Mouse (Mus musculus) cerebellum, postnatal 14 days (tissue): ENCODE data around the gene Zfp3.
"Not testable (repeated sequence)": the region's sequence is repeated elsewhere in the genome, so short reads cannot be mapped to it uniquely, and the experiment has no call there.

Experiments used
- DNase-seq, 2 experiments: peaks; one replicate each; pipeline ENCODE4 v3.0.0; 2021; ENCODE audit warnings: mixed read lengths in 2 of 2

The Zfp3 gene

DNA sequence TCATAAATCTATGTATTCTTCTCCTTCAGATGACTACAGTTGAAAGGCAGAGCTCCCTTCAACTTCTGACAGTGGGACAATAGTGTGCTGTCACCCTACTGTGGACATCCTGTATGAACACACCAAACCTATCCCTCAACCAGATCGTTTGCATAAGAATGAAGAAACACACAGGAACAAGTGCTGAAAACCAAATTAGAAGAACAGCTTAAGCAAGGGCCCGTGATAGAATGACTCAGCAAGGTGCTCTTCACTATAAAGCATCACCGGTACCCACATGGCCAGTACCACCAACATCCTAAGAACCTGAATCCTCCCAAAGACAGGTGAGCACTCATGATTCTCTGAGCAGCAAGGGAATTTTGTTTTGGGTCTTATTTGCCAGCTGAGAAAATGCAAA lies 3.6 kb upstream of the Zfp3 start:
- DNase-seq: not testable (repeated sequence)

DNA sequence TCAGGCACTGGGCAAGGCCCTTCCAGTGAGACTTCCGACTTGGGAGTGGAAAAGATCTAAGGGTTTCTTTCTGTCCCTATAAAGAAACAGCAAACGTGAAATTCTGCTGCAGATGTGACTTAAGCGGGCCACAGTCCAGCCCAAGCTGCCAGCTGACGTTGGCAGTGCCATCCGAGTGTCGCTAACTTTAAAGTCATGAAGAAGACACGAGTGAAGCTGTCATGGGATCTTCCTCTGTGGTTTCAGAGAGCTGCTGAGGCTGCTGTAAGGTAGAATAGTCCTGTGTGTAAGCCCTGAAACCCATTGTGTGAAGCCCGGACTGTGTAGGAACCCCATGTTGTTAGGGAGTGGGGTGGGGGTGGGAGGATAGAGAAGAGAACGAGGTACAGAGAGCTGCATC lies 1.4 kb upstream of the Zfp3 start:
- DNase-seq: no peak

DNA sequence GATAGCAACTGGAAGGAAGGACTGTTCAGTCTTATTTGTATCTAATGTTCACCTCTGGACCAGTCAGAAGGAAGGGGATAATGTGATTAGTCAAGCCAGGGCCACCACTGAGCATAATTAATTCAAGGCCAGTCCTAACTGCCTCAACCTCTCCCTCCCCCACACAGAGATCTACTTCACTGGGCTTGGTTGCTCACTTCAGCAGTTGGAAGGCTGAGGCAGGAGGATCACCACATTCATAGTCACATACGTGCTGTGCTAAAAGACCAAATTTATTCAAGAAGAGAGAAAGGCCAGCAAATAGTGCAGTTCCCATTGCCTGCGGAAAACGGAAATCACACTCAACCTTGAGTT lies 450 bp upstream of the Zfp3 start:
- no peak for DNase-seq

DNA sequence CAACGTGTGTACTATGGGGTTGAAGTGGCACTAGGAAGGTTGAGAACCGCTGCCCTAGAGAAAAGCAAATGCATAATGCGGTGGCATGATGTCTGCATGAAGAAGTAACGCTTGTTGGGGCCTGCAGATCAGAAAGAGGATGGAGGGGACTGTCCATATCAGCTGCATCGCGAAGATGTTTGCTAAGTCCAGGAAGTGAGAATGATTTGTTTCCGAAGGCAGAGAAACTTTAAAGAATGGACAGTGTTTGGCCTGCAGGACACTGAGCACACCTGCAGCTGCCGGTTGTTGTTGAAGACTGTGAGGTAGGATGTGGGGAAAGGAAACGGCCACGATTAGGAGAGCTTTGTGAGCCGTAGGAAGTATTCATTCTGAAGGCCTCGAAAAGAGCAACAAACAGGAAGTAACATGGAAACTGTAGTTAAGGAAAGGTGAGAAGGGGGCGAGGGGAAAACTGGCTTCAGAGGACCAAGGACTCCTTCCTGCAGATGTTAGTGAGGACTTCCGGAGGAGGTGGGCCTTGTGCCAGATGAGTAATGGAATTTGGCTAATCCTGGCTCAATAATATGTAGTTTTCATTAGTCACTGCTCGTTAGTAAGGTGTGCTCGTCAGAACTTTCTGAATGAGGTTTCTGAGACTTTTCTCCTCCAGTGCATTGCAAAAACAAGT lies 1.9 kb downstream of the Zfp3 start:
- no peak for DNase-seq

DNA sequence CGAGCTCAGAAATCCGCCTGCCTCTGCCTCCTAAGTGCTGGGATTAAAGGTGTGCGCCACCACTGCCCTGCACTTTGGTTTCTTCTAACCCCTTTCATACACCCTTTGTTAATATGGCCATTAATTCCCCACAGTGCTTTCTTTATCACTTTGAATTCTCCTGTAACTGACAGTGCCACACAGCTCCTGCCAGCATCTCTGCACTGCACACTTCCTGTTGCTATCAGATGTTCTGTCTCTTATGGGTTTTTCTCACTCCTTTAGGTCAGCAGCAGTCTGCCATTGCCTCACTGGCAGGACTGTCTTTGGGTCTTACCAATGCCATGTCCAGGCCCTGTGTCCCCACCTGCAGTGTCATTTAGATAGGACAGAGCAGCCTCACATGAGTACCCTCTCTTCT lies 6.8 kb downstream of the Zfp3 start:
- DNase-seq: no peak

DNA sequence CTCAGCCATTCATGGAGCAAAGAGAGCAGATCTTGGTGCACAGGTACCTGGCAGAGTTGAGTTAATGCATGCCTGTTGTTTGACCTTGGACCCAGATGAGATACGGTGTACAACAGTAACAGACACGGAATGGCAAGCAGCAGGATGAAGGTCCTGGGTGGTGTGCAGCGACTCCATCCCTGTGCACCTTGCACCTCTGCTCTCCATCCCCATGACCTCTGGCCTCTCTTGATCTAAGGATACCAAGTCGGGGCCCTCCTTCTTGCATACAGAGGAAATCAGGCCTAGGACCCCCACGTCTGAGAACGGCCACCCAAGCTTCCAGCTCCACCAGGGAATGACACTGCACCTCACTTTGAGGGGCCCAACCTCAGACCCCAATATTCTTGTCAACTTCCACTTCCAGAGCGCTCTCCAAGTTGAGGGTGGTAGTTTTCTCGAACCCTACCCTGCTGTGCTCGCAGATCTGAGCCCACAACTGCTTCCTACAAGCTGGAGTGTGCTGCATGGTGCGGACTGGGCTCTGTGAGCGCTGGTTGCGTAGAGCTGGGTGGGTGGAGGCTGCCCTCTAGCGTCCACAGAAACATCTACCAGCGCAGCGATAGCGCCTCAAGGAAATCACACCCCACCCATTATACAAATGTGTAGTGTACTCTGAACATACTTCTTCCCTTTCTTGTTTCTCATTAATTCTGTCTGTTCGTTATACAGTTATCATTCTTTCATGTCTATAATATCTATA lies 13.0 kb downstream of the Zfp3 start:
- DNase-seq: peak; percentile 81 to 82

DNA sequence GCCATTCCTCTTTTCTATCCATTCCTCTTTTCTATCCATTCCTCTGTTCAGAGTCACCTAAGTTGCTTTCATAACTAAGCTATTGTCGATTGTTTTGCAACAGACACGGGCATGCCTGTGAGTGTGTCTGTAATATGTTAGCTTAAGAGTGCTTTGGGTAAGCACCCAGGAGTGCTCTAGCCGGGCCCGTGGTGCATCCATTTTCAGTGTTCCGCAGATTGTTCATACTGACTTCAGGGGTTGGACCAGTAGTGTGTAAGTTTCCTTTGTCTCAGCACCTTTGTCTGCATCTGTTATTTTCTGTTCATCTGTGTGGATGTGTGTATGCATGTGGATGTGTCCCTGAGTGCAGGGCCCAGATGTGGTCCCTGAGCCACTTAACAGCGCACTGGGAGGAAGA lies 13.6 kb downstream of the Zfp3 start:
- no peak for DNase-seq

DNA sequence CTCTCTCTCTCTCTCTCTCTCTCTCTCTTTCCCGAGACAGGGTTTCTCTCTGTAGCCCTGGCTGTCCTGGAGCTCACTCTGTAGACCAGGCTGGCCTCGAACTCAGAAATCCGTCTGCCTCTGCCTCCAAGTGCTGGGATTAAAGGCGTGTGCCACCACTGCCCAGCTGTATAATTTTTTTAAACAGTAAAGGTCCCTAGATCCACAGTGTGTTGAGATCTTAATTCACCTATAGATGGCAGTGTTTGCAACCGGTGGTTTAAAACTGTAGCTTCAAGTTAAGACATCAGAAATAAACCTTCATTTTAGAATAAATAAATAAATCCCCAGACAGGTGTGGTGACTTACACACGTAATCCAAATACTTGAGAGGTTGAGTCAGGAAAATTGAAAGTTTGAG lies 14.0 kb downstream of the Zfp3 start:
- peak in 1 of 2 experiments; percentile 18 for DNase-seq

DNA sequence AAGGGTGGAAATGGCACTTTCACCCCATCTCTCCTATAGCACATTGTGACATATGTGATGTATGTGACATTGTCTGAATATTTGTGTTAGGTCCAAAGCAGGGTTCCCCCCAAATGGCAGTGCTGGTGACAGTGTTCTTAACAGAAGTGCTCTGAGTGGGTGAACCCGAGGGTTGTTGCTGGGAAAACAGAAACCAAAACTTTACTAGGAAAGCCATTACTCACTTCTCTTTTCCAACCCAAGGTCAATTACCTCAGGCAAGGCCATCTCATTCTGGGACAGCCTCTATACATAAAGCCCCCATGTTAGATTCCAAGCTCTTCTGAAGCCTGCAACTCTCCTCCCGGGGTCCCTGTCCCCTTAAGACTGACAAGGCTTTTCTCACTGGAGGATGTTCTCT lies 21.9 kb downstream of the Zfp3 start:
- no peak for DNase-seq

DNA sequence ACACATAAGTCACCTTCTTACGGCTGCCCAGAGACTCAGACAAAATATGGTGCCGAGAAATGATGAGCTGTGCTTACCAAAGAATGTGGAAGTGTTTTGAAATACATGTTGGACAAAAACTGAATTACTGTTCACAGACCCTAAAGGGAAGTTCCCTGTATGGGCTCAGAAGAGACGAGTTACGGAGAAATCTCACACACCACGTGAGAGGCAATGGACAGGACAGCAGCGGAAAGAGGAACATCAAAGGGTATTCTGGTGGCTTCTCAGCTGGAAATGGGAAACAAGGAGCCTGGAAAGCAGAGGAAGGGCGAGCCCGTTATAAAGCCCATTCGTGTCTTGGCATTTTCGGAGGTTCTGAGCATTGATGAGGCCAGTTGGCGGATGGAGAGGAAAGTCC lies 23.0 kb downstream of the Zfp3 start:
- DNase-seq: no peak

DNA sequence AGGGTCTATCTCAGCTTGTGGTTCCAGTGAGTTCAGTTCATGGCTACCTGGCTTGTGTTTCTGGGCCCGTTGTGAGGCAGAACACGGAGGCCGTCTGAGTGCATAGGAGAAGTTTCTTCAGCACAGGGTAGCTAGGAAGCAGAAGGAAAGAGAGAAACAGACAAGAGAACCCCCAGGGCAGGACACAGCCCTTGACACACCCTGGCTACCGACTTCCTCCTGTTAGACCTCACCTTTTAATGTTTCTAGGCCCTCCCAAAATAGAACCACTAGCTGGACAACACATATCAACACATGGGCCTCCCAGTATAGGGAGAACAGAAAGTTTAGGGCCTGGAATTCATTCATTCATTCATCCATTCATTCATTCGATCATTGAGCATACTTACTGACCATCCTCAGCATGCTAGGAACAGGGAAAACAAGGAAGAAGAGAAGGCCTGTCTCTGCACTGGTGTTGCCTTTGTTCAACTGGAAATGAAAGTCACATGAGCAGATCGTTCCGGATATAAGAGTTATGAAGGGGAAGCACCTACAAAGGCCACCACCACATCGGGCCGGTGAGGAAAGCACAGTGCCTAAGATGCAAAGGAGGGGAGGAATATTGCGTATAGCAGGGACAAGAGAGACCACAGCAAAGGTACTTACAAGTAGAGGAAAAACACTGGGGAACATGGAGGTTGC lies 25.1 kb downstream of the Zfp3 start:
- no peak for DNase-seq

DNA sequence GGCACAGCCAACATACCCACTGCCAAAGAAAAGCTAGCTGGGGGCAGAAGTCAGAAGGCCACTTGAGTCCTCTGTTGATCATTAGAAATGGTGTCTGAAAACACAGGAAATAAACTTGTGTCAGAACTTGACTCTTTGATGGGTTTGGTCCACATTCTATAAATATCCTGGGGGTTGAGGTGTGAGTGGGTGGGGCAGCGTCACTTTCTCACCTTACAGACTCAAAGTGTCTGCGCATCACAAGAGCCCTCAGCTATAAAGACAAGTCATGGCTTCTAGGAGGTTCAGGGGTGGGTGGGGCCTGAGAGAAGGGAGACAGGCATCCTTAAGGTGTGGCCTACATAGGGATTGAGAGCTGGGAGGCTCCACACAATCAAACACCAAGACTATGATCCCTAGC lies 26.4 kb downstream of the Zfp3 start:
- no peak for DNase-seq

DNA sequence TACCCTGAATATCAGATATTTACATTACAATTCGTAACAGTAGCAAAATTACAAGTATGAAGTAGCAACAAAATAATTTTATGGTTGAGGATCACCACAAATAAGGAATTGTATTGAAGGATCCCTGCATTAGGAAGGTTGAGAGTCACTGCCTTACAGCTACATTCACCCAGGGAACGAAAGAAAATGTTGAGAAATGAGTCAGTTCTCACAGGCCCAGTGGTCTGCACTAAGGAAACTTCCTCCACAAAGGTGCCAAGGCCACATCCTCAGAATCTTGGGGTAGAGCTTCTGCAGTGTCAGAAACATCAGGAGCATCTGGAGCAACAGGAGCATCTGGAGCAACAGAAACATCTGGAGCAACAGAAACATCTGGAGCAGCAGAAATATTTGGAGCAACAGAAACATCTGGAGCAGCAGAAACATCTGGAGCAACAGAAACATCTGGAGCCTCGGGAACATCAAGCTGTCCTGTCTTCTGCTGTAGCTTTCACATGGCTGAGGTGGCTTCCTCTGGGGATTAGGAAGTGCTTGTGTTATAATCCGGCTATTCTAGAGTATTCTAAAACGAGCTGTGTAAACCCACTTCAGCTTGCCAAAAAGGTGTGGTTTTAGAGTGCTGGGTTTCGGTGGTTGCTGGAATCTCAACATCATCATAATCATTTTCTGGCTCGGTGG lies 27.0 kb downstream of the Zfp3 start:
- DNase-seq: no peak

DNA sequence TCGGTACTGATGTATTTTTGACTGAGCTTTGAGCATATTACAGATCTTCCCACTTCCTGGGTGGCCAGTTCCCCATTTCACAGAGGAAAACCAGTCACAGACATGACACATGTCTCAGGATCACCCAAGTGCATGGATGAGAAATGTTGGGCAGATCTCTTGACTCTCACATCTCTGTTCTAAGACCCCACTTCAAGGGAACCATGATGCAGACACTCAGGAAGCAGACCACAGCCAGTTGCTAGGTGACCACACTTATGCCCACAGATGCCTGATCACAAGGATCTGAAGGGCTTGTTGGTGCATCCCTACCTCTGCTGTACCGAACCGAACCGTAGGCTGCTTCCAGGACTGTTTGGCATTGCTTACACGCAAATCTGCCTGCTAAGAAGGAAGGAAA lies 27.7 kb downstream of the Zfp3 start:
- DNase-seq: no peak

DNA sequence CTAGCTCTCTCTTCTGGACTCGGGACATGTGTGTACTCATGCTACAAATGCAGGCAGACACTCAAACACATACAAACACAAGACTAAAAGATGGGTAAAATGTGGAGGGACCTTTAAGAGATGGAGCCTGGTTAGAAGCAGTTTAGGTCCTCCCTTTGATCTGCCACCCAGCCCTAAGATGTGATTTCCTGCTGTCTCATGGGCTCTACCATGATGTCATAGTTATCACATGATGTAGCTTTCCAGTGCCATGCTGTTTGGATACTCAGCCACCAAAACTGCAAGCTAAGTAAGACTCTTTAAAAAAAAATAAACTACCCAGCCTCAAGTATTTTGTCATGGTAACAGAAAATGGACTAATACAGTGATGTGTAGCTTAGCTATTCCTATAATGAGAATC lies 28.4 kb downstream of the Zfp3 start:
- DNase-seq: no peak

DNA sequence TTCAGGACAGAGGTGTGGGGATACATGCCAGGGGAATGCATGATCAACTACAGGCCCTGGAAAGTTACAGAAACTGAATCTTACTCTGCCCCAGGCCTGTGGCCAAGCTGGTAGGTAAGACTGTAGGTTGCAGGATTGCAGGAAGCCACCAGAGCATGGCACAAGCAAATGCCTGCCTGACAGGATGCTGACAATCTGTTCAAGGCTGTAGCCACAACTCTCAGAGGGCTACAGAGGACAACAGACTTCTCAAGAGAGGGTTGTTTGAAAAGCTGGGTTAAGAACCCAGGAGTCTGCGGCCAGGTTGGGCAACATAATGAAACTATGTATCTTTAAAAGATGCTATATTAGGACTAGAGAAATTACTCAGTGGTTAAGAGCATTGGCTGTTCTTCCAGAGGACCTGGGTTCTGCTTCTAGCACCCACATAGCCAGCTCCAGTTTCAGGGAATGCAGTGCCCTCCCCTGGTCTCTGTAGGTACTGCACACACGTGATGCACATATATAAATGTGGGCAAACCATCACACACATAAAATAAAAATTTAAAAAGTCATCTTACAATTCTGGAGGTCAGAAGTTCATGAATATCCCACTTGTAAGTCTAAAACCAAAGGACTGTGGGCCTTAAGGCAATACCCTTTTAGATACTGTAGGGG lies 38.3 kb downstream of the Zfp3 start:
- no peak for DNase-seq

DNA sequence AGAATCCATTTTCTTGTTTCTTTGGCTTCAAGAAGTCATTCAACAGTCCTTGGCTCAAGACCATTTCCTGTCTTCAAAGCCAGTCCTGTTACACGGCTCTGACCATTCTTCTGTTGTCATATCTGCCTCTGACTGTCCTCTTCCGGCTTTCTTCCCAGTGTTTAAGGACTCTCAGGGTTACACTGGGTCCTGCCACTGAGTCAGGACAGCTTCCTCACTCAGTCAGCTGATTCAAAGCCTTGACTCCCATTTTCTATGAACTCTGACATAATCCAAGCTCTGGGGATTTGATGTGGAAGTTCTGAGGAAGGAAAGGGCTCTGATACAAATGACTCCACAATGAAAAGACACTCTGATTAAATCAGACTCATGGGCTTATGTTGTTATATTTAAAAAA lies 38.9 kb downstream of the Zfp3 start:
- DNase-seq: no peak

DNA sequence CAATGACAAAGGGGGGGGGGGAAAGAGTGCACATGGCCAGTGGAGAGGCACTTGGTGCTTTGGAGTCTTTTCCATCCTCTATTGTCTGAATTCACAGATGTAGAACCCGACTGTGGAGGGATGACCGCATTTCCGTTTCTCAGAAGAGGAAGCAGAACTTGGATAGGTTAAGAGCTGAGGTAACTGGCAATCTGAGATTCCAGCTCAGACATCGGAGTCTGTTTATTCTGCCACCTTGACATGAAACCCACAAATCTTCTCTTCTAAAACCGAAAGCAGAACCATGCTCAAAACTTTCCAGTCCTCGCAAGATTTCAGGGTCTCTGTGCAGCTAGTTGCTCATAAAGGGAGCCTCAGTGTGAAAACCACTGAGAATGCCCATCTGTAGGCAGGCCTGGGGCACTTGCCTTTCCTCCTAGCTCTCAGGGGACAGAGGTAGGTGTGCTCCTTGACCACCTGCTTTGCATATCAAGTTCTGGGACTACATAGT lies 39.7 kb downstream of the Zfp3 start:
- DNase-seq: no peak

DNA sequence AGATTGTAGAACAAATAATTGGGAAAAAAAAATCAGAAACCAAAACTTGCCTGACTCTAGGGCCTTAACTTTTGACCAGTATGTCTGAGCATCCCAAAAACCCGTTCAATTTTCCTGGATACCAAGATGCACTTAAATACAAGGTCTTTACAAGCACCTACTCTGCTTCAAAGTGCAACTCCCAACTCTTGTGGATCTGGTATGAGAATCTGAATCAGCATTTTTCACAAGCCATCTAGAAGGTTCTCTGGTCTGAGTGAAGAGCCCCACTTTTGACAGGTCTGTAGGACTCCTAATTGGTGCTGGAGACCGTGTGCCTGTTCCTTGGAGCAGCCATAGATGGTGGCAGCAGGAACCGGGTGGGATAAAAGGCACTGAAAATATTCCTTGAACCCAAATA lies 40.4 kb downstream of the Zfp3 start:
- no peak for DNase-seq

DNA sequence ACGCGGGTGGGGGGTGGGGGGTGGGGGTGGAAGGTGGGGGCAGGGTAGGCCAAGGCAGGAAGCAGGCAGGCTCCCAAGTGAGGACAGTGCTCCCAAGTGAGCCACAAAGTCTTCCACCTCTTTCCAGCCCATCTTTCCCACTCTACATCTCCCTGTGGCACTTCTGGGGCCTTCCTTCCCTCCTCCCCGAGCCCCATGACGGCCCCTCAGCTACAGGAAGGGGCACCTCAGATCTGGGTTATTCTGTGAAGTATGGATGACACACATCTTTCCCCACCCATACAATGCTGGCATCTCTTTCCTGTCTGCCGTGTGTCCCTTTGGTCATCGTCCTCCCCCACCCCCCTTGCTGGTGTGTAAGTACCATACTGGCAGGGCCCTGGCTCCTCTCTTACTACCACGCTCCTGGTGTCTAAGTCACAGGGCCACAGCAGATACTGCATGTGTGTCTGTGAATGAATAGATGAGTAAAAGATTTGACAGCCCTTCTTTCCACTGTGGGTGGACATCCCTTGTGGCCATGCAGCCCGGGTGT lies 41.7 kb downstream of the Zfp3 start:
- no peak for DNase-seq

DNA sequence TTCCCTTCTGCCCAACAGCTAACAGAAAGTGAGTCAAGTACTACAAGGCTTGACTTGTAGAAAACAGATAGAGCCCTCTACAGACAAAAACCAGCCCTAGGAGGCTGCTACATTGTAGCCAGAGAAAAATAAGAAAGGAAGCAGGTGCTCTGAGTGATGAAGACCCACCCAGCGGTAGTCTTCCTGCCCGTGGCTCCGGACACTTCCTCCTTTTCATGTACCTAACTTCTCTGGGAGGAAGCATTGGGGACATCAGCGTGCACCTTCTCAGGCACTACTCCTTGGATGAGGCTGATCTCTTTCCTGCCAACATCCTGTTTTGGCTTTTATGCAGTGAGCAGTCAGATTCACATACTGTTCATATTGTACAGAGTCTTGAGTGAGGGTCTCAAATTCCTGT lies 42.7 kb downstream of the Zfp3 start:
- no peak for DNase-seq

DNA sequence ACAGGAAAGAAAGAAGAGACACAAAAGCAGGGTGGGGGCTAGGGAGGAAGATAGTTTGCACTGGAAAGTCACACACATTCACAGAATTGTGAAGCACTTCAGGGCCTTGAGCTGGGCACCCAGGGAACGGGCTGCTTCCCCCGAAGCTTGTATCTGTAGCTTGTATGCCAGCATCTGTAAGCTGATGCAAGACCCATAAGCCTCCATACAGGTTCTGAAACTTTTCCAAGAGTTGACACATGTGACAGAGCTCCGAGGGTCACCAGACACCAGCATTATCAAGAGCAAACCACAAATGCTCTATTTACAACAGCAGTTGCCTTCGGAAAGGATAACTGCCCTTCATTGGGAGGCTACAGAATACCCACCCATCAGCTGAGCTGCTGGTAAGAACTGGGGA lies 43.6 kb downstream of the Zfp3 start:
- no peak for DNase-seq

DNA sequence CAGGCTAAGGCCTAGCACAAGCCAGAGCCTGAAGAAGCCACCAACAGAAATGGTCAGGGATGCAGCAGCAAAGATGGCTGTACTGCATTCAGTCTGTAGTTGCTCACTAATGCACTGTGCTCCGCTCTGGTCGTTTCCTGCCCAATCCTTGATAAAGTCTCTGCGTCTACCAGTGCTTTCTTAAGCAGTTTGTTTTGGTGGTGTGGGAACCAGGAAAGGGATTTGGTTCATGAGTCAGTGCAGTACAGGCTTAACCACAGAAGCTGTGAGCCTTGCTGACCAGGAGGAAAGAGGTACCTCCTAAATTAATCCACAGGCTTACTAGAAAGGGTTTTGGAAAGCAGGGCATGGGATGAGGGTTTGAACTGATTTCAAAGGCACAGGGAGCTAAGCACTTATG lies 44.1 kb downstream of the Zfp3 start:
- DNase-seq: no peak
